Mouse (Mus musculus) testis, adult 2 months (tissue): Measurements from ENCODE around the gene 1700020A23Rik. TPM values are rescaled to one million over a fixed set of nuclear protein-coding genes. Genes with fewer than 3 reads are reported as not detected.

Source experiments
- H3K27ac ChIP-seq: fragments of 200-500 bp; 2 replicates; pipeline ENCODE4 v1.5.1; 2012; ENCODE audit warnings: low read depth, low read length; ENCODE audit not compliant: control insufficient read depth, insufficient read depth
- H3K27me3 ChIP-seq: fragments of 200-500 bp; 2 replicates; pipeline ENCODE4 v1.6.1; 2012; ENCODE audit warnings: mild to moderate bottlenecking, low read length, moderate library complexity; ENCODE audit not compliant: control insufficient read depth, insufficient read depth
- H3K36me3 ChIP-seq: fragments of 200-500 bp; 2 replicates; pipeline ENCODE4 v1.6.1; 2012; ENCODE audit warnings: mild to moderate bottlenecking, low read length; ENCODE audit not compliant: control insufficient read depth, insufficient read depth
- H3K4me1 ChIP-seq: fragments of 200-500 bp; 2 replicates; pipeline ENCODE4 v1.6.1; 2012; ENCODE audit warnings: low read length; ENCODE audit not compliant: control insufficient read depth, insufficient read depth
- H3K4me3 ChIP-seq: fragments of 200-500 bp; 2 replicates; pipeline ENCODE4 v1.5.1; 2012; ENCODE audit warnings: low read depth, mild to moderate bottlenecking, low read length, moderate library complexity, mixed read lengths; ENCODE audit not compliant: control insufficient read depth
- CTCF ChIP-seq: fragments of 200-500 bp; IDR thresholded peaks from 2 replicates; pipeline ENCODE4 v1.5.1; 2012; ENCODE audit warnings: low read depth, mild to moderate bottlenecking, inconsistent platforms, low read length, moderate library complexity; ENCODE audit not compliant: control insufficient read depth, insufficient read depth, insufficient replicate concordance
- POLR2A ChIP-seq: fragments of 200-500 bp; IDR thresholded peaks from 2 replicates; pipeline ENCODE4 v1.6.1; 2012; ENCODE audit warnings: low read depth, mild to moderate bottlenecking, inconsistent platforms, low read length, moderate library complexity; ENCODE audit not compliant: control insufficient read depth
- polyA plus RNA-seq: library from polyadenylated mRNA; depleted of rRNA; stranded (reverse); fragments of >200 nt; gene quantifications from 2 replicates; pipeline ENCODE4 v1.2.3, GENCODE M21; 2012

Gene 1700020A23Rik
- polyA plus RNA-seq, 1 experiment = 316 TPM

GRCm38 (mm10) chr2:130374951-130375350 is 30.1 kb upstream of the 1700020A23Rik start:
- Histone ChIP-seq H3K27ac (no peak overlapping the region), H3K4me1 (no peaks in the 10 kb centered on the region), H3K27me3 (no peaks in the 10 kb centered on the region), H3K36me3 (no peaks in the 10 kb centered on the region), H3K4me3 (no peak overlapping the region)
- no peak for TF ChIP-seq POLR2A
- TF ChIP-seq CTCF = no peak

GRCm38 (mm10) chr2:130383205-130383604 is 21.9 kb upstream of the 1700020A23Rik start:
- TF ChIP-seq CTCF (no peak), POLR2A (no peak)
- H3K4me1 ChIP-seq = no peaks in the 10 kb centered on the region
- H3K27me3 ChIP-seq = no peaks in the 10 kb centered on the region

GRCm38 (mm10) chr2:130383895-130384294 is 21.2 kb upstream of the 1700020A23Rik start:
- TF ChIP-seq CTCF = no peak
- TF ChIP-seq POLR2A = no peak
- H3K36me3 ChIP-seq = no peaks in the 10 kb centered on the region
- no peak overlapping the region for H3K4me3 ChIP-seq
- H3K4me1 ChIP-seq = no peaks in the 10 kb centered on the region
- no peak overlapping the region for H3K27ac ChIP-seq
- no peaks in the 10 kb centered on the region for H3K27me3 ChIP-seq

More at GRCm38 (mm10) chr2:130383205-130383604, 21.9 kb upstream of the 1700020A23Rik start:
- Histone ChIP-seq H3K4me3 (no peak overlapping the region), H3K36me3 (no peaks in the 10 kb centered on the region), H3K27ac (no peak overlapping the region)

- TF ChIP-seq CTCF = no peak
- no peak for TF ChIP-seq POLR2A
- Histone ChIP-seq H3K4me3 (no peak overlapping the region), H3K4me1 (no peaks in the 10 kb centered on the region), H3K27me3 (no peaks in the 10 kb centered on the region), H3K36me3 (no peaks in the 10 kb centered on the region), H3K27ac (no peak overlapping the region)
These were observed 18.8 kb upstream of the 1700020A23Rik start for GRCm38 (mm10) chr2:130386212-130386611.

- Histone ChIP-seq H3K4me1 (no peaks in the 10 kb centered on the region), H3K4me3 (no peak overlapping the region), H3K36me3 (no peaks in the 10 kb centered on the region), H3K27ac (no peak overlapping the region), H3K27me3 (no peaks in the 10 kb centered on the region)
- no peak for TF ChIP-seq CTCF
- no peak for TF ChIP-seq POLR2A
These were observed 16.3 kb upstream of the 1700020A23Rik start for GRCm38 (mm10) chr2:130388796-130389195.

GRCm38 (mm10) chr2:130390993-130391625 is 13.9 kb upstream of the 1700020A23Rik start:
- TF ChIP-seq CTCF = no peak
- TF ChIP-seq POLR2A = no peak
- no peaks in the 10 kb centered on the region for H3K27me3 ChIP-seq
- no peak overlapping the region for H3K27ac ChIP-seq
- no peaks in the 10 kb centered on the region for H3K36me3 ChIP-seq
- H3K4me1 ChIP-seq = no peaks in the 10 kb centered on the region
- peak overlapping the region; percentile 11 for H3K4me3 ChIP-seq

- TF ChIP-seq CTCF = no peak
- TF ChIP-seq POLR2A = no peak
- Histone ChIP-seq H3K4me3 (peak overlapping the region; percentile 72), H3K36me3 (no peaks in the 10 kb centered on the region), H3K27ac (no peak overlapping the region), H3K4me1 (peaks cover 8% of the 10 kb centered on the region), H3K27me3 (no peaks in the 10 kb centered on the region)
These were observed 12.2 kb upstream of the 1700020A23Rik start for GRCm38 (mm10) chr2:130392836-130393235.

GRCm38 (mm10) chr2:130395696-130396095 is 9.4 kb upstream of the 1700020A23Rik start:
- Histone ChIP-seq H3K36me3 (no peaks in the 10 kb centered on the region), H3K27ac (no peak overlapping the region), H3K4me3 (peak overlapping the region; percentile 72), H3K27me3 (no peaks in the 10 kb centered on the region), H3K4me1 (peaks cover 13% of the 10 kb centered on the region)
- no peak for TF ChIP-seq CTCF
